Mouse (Mus musculus) B cell, adult 2 months (primary cell): Measurements from ENCODE around the gene Crbn.
A peak's percentile ranks its signal among the peaks of the same experiment; 100 is the strongest.

Experiments
- DNase-seq, 2 experiments: peaks; one replicate each; pipeline ENCODE4 v3.0.0; 2022

Crbn gene

DNA sequence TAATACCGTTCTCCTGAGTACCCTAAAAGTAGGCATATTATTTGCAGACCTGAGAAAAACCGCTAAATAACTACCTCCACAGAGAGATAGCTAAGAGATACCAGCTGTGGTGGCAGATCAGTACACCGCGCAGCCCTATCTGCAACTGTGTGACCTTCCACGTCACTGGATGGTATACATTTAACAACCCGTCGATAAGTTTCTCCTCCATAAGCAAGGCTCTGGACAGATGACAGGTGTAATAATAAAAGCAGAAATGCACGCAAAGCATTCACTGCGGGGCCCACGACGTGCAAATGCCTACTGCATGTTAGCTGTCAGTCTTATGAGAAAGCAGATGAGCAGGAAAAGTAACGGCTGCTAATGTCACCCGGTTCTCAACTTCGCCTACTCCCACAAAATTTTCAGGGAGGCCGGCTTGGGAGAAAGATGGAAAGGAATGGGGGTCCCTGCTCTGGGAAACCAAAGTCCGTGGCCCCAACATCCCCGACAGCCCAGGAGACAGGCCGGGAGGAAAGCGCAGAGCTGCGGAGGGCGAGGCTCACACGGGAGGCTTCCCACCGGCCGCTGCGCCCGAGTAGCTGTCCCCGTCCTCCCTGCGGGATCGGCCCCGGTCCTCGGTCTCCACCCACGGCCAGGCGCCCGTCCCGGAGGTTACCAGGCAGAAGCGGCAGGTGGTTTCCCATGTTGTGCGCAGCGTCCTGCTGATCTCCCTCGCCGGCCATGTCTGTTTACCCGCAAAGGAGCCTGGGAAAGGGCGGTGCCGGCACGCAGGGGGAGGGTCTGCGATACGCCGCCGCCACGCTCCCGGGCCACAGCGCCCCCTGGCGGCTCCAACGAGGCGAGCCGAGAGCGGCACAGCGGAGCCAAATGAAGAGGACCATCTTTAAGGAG, at the start of gene Crbn:
Gene Crbn, minus strand, starts transcription at position 745 of the 894 bp plus-strand sequence.
- DNase-seq, result peak; percentile 98

DNA sequence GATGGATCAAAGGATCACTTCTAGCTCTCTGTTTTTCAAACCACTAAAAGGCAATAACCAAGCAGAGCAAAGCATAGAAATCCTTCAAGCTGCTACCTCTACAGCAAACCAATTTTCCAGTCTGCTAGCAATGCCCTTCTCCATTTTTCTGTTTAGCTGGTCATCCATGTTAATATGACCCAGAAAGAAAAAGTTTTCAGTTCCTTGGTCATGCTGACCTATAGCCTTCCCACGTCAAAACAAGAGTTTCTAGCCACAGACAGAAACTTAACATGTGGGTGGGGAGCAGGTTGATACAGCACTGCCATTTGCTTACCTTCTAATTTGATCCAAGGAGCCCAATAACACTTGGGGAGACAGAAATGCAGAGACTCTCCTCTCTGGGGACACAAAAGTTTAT, 40.3 kb upstream of the Crbn start:
- no peak for DNase-seq

DNA sequence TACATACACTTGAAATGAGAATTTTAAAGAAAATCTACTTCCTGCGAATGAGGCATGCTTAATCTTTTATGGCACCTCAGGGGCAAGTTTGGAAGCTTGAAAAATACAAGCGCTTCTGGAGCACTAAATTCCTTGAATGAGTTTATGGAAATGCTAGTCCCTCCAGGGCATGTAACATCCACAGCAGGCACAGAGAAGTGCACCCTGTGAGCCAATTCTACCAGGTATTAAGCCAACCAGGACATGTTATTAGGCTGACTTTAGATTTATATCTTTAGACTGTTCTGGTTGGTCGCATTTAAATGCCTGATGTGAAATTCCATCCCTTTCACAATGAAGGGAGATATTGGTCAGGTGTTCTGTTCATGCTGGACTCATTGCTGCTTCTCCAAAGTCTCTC, 38.2 kb upstream of the Crbn start:
- no peak for DNase-seq

DNA sequence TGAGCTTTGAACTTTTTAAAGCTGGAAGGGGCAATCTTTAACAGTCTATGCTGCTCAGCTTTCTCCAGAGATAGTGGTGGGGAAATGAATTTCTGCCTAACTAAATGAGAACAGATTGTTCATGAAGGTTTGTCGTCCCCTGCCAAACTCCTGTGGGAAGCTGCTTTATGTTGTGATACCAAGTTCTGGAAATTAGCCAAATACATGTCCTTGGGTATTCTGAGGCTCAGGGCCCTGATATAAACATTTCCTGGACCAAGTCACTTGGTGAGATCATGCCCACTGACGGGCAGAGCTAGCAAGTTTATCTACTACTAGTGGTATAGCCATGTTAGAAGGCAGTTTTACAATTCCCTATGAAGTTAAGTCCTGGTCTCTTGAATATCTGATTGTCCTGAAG, 35.4 kb upstream of the Crbn start:
- DNase-seq, result no peak

- DNase-seq, result no peak
These were observed 22.5 kb upstream of the Crbn start for GRCm38 (mm10) chr6:106822329-106822728.

DNA sequence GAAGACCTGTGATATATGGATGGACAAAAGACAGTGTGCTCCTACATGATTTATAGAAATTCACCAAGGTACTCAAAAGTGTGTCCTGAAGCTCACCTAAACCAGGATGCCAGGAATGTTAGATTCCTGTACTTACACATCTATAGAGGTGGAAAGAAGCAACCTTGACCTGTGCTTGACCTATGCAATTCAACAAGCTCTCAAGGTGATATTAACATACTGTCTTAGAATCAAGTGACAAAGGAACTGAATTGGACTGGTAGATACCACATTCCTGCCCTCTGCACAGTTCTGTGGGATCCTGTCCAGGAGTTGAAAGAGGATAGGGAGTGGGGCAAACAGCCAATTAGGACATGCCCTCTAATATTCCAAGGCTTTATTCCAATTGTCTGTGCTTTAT, 20.7 kb upstream of the Crbn start:
- no peak for DNase-seq

GRCm38 (mm10) chr6:106819906-106820305, 20.0 kb upstream of the Crbn start:
- DNase-seq, result no peak

- no peak for DNase-seq
These were observed 19.4 kb upstream of the Crbn start for GRCm38 (mm10) chr6:106819246-106819645.

DNA sequence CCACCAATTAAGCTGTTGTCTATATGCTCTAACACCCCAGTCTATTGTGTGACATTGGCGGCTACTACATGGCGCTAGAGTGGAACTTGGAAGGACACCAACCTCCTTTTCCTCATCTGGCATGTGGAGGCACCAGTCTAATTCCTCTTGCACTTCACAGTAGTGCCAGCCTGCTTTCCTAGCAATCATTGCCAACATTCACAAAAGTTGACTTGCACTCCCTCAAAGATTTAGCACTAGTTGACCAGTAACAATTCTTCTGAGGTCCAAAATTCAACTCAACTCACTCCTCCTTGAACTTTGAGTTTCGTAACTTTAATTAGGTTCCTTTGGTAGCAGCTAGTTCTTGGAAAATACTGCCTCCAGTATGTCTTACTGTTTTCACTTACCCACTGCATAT, 10.8 kb upstream of the Crbn start:
- DNase-seq, result no peak

- no peak for DNase-seq
These were observed 9.3 kb upstream of the Crbn start for GRCm38 (mm10) chr6:106809161-106809560.

DNA sequence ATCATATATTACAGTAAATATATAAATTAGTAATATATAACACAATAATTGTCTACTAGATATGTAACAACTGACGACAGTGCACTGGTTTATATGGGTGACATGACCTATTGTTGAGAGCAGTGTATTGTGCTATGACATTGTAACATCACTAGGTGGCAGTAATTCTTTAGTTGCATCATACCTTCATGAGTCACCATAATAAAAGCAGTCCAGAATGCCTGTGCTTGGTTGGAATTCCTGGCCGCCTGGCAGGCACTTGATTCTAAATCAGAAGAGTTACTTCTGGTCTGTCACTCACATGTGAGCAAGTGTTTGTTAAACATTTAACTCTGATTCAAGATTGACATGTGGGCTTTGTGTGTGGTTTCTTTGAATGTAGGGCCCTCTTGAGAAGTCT, 5.0 kb upstream of the Crbn start:
- DNase-seq, result peak in 1 of 2 experiments; percentile 4

- no peak for DNase-seq
These were observed 315 bp upstream of the Crbn start for GRCm38 (mm10) chr6:106800227-106800557.

DNA sequence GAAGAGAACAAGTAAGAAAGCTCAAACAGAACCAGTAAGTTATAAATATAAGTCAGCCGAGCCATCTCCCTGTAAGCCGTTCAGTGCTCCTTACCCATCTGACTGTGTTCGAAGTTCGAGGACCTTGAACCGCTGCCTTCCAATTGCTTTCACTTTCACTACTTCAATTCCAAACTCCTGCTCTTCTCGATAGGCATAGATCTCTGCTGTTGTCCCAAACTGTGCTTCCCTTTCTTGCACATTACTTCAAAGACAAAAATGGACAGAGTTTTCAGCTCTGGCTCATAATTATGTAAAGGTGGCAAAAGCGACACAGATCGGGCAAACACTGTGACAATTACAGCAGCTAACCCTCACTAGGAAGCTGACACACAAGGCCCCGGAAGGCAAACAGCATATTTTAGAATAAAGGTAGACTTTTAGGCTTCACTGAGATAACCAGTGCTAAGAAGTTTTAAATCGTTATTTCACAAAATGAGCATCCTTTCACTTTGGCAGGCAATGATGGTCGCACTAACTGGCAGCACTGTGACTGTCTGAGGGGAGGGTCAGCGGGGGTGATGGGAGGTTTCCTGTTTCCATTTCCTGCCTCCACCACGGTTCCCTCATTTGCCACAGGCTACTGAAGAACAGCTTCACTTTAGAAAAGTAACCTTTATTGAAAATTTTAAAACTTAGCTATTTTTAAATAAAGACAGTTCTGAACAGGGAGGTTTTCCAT, 5.6 kb downstream of the Crbn start:
- no peak for DNase-seq

GRCm38 (mm10) chr6:106793621-106794020, 6.3 kb downstream of the Crbn start:
- DNase-seq, result no peak

DNA sequence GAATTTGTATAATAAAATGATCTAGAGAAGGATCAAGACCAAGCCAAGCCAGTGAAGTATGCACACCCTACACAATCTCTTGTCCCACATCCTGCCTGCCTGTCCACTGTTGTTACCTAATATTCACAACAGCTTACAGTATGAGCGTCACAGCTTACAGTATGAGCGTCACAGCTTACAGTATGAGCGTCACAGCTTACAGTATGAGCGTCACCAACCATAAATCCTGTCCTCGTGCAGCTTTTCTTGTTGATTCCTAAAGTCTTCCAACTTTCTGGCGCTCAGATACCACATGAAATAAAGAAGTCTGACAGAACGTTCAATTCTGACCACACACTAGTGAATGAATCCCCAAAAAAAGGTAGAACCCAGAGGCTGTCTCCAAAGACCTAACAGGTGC, 6.8 kb downstream of the Crbn start:
- no peak for DNase-seq

GRCm38 (mm10) chr6:106792486-106792885, 7.4 kb downstream of the Crbn start:
- no peak for DNase-seq

DNA sequence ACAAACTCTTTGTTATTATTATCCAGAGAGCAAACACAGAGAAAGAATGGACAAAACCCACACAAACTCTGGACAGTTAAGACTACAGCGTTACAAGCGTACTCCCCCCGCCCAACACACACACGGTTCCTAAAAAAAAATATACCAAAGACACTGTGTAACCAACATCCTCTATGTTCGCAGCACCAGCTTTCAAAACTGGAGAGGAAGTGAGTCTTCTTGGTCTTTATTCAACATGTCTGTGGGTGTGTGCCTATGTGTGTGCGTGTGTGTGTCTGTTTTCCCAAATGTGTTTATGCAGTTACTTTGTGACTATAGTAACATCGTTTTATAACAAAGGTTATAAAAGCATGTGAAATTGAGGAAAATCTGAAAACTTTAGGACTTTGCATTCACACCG, 8.4 kb downstream of the Crbn start:
- no peak for DNase-seq

DNA sequence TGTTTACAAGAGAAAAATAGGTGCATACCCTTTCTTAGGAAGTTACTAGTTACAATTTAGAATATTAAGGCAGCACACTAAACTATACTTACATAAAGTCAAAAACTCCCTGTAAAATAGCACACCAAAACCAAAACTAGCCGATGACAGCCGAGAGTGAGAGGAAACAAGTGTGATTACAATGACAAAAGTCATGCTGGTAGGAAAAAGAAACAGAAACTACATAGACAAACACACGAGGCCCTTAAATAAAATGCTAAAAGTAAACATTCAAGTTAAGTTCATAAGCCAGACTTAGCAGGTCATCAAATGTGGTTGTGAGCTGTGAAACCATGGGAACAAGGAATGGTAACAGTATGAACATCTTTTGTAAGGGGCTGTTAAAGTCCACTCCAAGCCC, 12.7 kb downstream of the Crbn start:
- no peak for DNase-seq

DNA sequence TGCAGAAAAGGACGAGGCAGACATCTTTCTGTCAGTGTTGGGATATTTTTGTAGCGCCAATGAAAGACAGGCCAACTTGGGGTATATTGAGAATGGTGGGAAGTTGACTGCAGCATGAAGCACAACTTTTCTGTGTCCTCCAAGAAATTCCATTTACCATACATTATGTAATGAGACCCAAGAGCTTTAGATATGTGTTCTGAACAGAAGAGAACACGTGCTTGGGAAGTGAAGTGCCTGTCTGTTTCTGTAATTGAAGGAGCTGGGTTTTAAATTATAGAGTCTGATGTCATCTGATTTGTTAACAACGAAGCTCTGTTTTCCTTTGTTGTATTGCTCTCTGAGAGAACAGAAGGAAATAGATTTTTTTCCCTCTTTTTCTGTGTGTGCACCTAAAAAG, 29.8 kb downstream of the Crbn start:
- DNase-seq, result no peak

DNA sequence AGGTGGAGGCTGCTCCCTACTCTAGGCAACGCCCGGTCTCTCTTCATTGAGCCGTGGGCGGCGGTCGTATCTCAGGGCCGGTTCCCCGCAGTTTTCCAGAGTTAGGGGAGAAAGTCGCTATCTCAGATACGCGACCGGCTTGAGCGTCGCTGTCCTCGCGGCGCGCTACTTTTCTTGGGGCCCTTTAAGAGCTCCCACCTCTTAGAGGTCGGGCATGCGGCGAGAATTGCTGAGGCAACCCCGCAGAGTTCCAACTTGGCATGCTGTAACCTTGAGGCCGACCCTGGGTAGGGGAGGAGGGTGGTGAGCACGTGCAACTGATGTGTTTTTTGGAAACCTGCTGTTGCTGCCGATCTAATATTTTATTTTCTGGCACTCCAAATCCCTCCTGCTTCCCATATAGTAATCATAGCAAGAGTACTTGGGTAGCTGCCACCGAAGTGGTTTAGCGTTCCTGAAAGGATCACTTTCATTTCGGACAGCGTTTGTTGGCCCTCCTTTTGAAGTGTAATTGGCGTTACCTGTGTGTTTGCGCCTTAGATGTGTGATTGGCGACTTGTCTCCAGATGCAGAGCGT, 30.5 kb downstream of the Crbn start:
- no peak for DNase-seq

GRCm38 (mm10) chr6:106768640-106769289, 31.1 kb downstream of the Crbn start, which contains the start of gene Trnt1:
Gene Trnt1, plus strand, starts transcription at chr6:106769120.
- peak; percentile 99 for DNase-seq

- no peak for DNase-seq
These were observed 33.1 kb downstream of the Crbn start for GRCm38 (mm10) chr6:106766774-106767173.

DNA sequence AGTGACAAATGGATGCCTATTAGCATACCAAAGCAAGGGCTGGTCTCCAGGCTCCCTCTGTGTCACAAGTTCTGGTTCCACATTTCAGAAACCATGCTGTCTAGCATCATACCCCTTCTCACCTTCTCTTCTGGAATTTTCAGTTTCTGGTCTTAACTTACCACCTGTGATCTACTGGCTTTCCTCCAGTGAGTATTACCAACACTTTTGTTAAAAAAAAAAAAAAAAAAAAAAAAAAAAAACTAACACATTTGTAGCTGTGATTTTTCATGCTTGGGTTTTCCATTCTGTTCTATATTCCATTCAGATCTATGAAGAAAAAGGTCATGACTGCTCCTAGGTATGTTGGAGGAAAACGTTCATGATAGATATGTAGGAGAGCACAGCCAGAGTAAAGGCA, 34.0 kb downstream of the Crbn start:
- no peak for DNase-seq
